Mouse (Mus musculus) thymus, postnatal 14 days (tissue): ENCODE results near the gene Spata17.
A peak's percentile ranks its signal among the peaks of the same experiment; 100 is the strongest.

Experiments used
- DNase-seq: peaks from one replicate; pipeline ENCODE4 v3.0.0; 2021

Spata17 gene

DNA sequence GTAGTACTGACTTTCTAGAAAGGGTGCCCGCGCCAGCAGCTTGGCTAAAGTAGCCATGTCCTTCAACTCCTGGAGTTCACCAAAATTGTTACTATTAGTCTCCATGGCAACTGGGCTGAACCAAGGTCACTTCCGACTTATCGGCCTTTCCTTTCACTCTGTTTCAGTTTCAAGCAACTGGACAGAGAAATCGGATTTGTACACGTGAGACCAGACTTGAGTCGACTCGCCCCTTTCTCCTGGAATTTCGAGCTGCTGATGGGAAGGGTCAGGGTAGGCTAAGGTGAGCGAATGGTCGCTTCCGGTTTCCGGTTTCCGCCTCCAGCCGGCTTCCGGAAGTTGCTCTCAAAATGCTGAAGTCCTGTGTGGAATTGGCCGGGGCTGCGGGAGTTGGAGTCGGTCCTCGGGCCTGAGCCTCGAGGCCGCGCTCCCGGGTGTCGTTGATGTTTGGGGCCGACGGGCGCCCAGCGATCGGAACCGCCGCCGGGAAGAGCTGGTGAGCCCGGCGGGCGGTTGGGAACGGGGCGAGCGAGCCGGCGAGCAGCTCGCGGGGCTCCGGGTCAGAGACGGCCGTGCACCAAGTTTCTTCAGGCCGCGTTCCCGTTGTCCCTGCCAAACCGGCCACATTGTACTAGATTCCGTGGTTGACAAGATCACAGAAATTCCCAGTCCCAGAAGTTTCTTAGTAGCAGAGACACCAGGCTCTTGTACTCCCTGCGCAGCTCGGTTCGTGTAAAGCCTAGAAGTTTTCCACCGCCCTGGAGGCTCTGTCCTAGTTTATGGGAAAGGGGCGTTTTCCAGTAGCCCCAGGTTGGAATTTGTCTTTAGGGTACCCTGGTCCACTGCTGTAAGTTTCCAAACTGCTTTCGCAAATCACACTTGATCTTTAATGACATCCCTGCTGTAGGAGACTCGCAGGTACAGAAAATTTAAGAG, at the start of gene Spata17, which contains the start of gene Gpatch2:
Gene Spata17, minus strand, starts transcription at position 285 of the 936 bp plus-strand sequence.
Gene Gpatch2, plus strand, starts transcription at position 328 of the 936 bp plus-strand sequence.
- peak; percentile 71 for DNase-seq

GRCm38 (mm10) chr1:187258756-187259155, 43.5 kb upstream of the Spata17 start:
- no peak for DNase-seq

- DNase-seq = no peak
Observed at GRCm38 (mm10) chr1:187250741-187251262, 35.5 kb upstream of the Spata17 start.

- DNase-seq = no peak
Observed at GRCm38 (mm10) chr1:187244734-187245133, 29.5 kb upstream of the Spata17 start.

DNA sequence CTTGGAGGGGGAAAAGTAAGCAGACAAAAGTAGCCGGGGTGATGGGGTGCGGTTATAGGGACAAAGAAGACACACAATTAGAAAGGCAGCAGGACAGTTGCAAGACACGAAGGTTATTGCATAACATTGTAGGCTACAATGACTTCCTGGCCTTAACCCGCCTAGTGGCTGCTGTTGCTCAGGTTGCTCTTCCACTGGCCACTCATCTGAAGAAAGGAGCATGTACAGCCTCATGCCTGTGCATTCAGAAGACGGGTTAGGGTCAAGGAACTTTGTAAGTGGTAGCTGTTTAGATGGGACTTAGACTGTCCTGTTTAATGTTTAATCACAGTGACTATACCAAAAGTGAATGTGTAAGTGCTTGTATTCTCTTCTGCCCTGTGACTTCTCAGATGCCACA, 26.1 kb upstream of the Spata17 start:
- no peak for DNase-seq

DNA sequence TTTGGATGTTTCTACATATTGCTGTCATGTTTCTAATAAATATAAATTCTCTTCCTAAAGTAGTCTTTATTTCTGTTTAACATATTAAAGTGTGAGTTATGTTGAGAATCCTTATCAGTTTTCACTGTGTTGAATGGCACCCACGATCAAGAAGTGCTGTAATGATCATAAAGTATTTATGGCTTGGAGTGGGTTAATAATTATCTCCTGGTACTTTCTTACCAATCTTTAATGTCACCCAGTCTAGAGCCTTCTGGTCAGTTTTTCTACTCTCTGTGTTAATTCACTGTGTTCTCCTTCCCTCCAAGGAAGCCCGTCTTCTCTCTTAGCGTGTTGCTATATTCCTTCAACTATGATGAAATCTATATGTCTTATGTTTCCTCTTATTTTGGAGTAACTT, 25.0 kb upstream of the Spata17 start:
- DNase-seq = no peak

DNA sequence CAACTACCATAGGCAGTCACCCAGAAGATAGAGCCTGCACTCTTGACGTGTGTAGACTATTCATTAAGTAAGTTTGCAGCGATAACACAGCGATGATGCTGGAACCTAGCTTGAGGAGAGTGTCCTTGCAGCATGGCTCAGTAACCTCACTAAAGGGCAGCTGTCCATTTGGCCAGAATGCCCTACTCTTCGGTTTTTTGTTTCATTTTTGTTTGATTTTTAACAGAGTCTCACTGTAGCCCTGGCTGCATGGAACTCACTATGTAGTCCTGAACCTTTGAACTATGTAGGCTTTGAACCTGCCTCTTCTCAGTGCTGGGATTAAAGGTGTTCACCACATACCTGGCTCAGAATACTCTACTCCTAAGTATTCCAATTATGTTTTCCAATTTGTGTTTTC, 22.8 kb upstream of the Spata17 start:
- DNase-seq = no peak

DNA sequence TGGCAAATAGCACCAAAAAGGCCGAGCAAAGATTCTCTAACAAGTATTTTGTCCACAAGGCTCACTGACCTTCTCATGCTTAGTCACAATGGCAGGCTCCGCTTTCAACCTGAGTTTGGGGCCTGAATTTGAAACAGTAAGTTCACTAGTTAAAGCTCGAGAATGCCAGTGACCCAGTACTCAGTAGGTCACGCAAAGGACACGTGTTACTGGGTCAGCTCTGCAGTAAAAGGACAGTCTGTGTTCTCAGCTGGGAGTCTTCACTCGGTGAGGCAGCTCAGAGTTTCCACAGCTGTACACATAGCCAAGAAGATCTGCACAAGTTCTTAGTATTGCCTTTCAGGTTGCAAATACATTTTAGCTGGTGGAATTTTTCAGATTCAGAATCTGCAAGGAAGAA, 21.0 kb upstream of the Spata17 start:
- DNase-seq = no peak

- no peak for DNase-seq
Observed at GRCm38 (mm10) chr1:187235161-187235560, 19.9 kb upstream of the Spata17 start.

- no peak for DNase-seq
Observed at GRCm38 (mm10) chr1:187232996-187233615, 17.8 kb upstream of the Spata17 start.

DNA sequence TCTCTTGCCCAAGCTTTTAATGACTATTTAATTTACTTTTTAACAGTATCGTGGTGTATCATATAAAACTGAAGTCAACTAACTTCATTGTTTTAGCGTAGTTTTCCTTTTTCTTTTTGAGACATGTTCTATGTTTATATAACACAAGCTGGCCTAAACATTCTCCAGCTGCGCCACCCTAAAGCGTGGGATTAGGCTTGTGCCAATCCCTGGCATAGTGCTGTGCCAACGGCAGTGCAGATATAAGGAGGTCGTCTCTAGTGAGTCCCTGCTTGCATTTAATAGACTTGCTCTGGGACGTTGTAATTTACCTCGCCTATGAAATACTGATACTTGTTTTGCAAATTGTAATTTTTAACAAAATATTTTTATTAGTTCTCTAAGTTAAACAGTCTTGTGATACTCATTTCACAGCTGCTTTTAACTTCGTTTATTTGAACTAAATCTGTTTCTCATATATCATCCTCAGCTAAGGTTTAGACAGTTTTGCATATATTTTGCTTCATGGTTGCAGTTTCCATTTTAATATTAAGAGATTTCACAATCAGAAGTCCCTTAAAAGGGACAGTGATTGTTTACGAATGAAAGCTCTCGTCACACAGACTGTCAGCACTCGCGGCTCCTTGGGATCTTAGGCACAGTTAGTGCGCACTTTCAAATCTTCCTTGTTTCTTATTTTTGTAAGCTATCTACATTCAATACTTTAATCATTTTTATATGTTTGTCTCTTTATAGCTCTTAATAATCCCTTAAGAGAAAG, 17.1 kb upstream of the Spata17 start:
- DNase-seq = no peak

DNA sequence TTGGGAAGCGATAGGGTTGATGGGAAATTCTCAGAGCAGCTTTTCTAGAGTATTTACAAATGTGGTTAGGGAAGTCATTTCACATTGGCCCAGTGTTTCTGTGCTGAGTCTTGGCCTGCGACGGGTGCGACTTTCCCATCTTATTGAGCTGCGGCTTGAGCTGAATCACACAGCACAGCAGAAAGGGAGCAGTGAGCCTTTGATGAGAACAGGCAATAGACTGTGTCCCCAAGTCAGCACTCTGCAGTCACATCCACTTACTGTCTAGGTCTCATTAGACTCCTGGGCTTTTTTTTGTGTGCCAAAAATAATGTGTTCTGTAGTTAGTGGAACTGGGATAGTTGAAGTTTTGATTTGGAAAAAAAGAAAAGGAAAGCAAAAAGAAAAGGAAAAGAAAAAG, 15.0 kb upstream of the Spata17 start:
- DNase-seq = no peak

DNA sequence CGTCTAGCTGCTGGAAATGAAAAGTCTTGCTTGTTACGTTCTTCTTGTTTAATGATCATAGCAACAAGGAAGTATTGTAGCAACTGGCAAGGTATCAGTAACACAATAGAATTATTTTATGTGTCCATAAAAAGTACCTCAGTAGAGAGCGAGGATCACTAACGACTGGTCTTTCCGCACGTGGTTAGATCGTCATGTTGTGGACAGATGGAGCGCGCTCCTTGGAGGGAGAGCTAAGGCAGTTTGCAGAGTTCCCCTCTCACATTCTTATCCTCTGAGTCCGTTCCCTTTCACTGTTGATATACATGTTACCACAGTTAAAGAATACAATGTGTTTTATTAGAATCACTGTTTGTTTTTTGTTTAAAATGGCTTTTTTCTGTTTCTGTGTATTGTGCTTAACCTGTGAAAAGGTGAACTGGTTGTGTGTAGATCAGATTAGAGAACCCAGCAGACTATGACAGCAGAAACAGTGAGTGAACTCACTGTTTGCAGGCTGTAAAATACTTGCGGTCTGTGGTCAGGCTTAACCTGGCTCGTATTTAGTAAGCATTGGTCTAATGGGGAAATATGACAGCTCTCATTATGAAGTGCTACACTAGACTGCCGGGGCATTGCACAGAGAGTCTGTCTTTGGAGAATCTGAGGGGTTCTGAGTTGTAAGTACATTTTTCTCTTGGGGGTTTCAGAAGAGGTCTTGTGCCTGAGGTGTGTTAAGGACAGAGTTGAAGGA, 13.3 kb upstream of the Spata17 start:
- no peak for DNase-seq

GRCm38 (mm10) chr1:187226328-187227025, 11.2 kb upstream of the Spata17 start:
- no peak for DNase-seq

DNA sequence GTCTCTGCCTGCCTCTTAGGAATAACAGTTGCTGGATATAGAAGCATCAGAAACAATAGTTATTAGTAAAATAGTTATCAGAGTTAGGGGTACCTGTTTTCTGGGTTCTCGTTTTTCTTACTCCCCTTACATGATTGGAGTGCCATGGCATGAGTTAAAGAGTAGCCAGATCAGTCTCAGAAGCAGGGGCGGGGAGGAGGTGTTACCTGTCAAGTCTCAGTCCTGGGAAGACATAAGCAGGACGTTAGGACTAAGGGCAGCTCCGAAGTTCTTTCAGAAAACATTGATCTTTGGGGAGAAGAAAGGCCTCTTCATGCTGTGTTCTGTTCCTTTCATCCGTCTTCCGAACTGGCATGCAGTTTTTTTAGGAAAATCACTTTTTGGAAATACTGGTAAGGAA, 5.5 kb upstream of the Spata17 start:
- DNase-seq = no peak

GRCm38 (mm10) chr1:187216620-187217410, 1.6 kb upstream of the Spata17 start:
- no peak for DNase-seq

- no peak for DNase-seq
Observed at GRCm38 (mm10) chr1:187210736-187211135, 4.5 kb downstream of the Spata17 start.

GRCm38 (mm10) chr1:187209496-187209895, 5.8 kb downstream of the Spata17 start:
- DNase-seq = no peak

DNA sequence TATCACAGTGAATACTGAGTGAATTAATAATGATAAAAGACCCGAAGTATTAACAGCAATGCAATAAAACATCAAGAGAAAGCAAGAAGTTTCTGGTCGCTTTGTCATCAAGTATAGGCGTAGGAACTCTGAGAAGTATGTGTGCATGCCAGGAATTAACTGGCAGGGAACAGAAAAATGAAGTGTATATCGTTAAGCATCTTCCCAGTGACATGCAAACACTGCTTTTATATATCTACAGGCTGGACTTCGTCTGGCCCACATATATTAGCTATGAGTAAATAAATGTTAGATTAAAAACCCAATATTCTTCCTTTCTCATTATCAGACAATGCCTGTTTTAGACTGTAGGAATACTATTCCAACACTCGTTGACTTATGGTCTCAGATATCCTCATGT, 9.8 kb downstream of the Spata17 start:
- DNase-seq = no peak

- no peak for DNase-seq
Observed at GRCm38 (mm10) chr1:187178546-187178945, 36.7 kb downstream of the Spata17 start.

GRCm38 (mm10) chr1:187175991-187176390, 39.3 kb downstream of the Spata17 start:
- DNase-seq = no peak
